Mouse (Mus musculus) embryonic facial prominence, embryonic 14.5 days (tissue): ENCODE results near the gene Smc3. TPM values are rescaled to one million over a fixed set of nuclear protein-coding genes. Genes with fewer than 3 reads are reported as not detected.

ENCODE experiments used
- ATAC-seq: fragments of 200-750 bp; cut with Nextera tagmentation; 2 replicates; pipeline ENCODE4 v1.8.0; 2017; ENCODE audit warnings: low read depth, moderate number of reproducible peaks, moderate TSS enrichment
- DNase-seq: peaks from one replicate; pipeline ENCODE4 v3.0.0-alpha.2; 2015; ENCODE audit warnings: low spot score
- H3K27ac ChIP-seq: fragments of 300-500 bp; sonication (generic); replicated peaks from 2 replicates; pipeline ENCODE4 v1.5.1; 2014; ENCODE audit warnings: low read depth, mild to moderate bottlenecking, low read length, moderate library complexity
- H3K27me3 ChIP-seq: fragments of 300-500 bp; sonication (generic); replicated peaks from 2 replicates; pipeline ENCODE4 v1.6.1; 2014; ENCODE audit warnings: low read length; ENCODE audit not compliant: control insufficient read depth, insufficient read depth
- H3K36me3 ChIP-seq: fragments of 300-500 bp; sonication (generic); 2 replicates; pipeline ENCODE4 v1.6.1; 2014; ENCODE audit warnings: low read length, mixed read lengths; ENCODE audit not compliant: control insufficient read depth, insufficient read depth
- H3K4me1 ChIP-seq: fragments of 300-500 bp; sonication (generic); 2 replicates; pipeline ENCODE4 v1.6.1; 2014; ENCODE audit warnings: antibody characterized with exemption, low read length; ENCODE audit not compliant: control insufficient read depth, insufficient read depth
- H3K4me2 ChIP-seq: fragments of 300-500 bp; sonication (generic); 2 replicates; pipeline ENCODE4 v1.6.1; 2014; ENCODE audit warnings: low read depth, mild to moderate bottlenecking, low read length, moderate library complexity, mixed read lengths
- H3K4me3 ChIP-seq: fragments of 300-500 bp; sonication (generic); 2 replicates; pipeline ENCODE4 v1.5.1; 2014; ENCODE audit warnings: low read depth, mild to moderate bottlenecking, low read length
- H3K9ac ChIP-seq: fragments of 300-500 bp; sonication (generic); 2 replicates; pipeline ENCODE4 v1.6.1; 2014; ENCODE audit warnings: low read depth, mild to moderate bottlenecking, low read length, moderate library complexity, mixed read lengths
- H3K9me3 ChIP-seq: fragments of 300-500 bp; sonication (generic); 2 replicates; pipeline ENCODE4 v1.6.1; 2016; ENCODE audit warnings: low read length; ENCODE audit not compliant: control insufficient read depth
- WGBS: fragments of 180-500 bp; shearing (Covaris S2); extraction: QIAGEN DNeasy Blood & Tissue Kit; methylation state at CpG from one replicate; pipeline ENCODE4 v1.1.7; 2014; 5-methylcytosine and 5-hydroxymethylcytosine counted together
- polyA plus RNA-seq: library from polyadenylated mRNA; unstranded; fragments of >200 nt; fragmentation: Nextera tagmentation; extraction: Ambion mirVana; gene quantifications from 2 replicates; pipeline ENCODE4 v1.2.1, GENCODE M21; 2014

Gene Smc3
- polyA plus RNA-seq, 1 experiment from 2014 or later, result 58.4 TPM

DNA sequence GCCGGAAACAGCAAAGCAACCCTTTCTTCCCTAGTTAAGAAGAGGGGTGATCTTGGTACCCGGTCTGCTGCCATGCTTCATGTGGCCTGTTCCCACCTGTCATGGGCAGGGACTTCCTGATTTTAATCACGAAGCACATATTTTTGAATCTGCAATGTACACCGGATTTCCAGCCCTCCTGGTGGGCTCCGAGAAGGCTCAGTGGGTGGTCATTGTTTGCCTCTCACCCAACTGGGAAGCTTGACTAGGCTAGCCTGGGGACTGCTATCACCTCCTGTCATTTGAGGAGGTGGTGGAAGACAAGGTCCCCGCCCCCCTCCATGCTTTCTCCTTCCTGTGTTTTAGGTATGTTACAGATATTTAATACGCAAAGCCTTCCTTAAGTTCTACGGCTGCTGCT is 82.2 kb downstream of the Smc3 start:
- Histone ChIP-seq H3K4me3 (no peak overlapping the region), H3K9me3 (no peaks in the 10 kb centered on the region), H3K27ac (no peak overlapping the region), H3K9ac (no peak overlapping the region), H3K36me3 (no peaks in the 10 kb centered on the region), H3K4me2 (no peak overlapping the region), H3K4me1 (peaks cover 16% of the 10 kb centered on the region), H3K27me3 (peaks cover 18% of the 10 kb centered on the region)
- WGBS, result 35% methylated on average over 8 of the region's 8 CpGs
- ATAC-seq (no peak), DNase-seq (no peak)

DNA sequence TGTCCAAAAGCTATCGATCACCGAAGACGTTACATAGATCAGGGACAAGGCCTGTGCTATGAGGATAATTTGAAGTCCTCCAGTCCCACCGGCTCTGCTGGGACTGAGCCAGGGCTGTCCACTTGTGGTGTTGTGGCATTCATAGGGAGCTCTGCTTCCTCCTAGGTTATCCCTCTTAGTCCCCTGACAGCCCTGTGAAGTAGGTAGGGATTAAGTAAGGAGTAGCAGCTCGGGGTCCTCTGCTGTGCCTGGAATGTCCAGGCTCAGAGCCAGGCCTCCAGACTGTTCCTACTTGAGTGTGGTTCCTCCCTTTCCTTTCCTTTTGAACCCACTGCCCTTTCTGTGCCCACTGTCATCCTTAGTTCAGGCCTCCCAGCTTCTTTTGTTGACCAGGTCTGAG is 87.4 kb downstream of the Smc3 start:
- DNase-seq (no peak), ATAC-seq (no peak)
- 66% methylated on average over 5 of the region's 5 CpGs for WGBS

DNA sequence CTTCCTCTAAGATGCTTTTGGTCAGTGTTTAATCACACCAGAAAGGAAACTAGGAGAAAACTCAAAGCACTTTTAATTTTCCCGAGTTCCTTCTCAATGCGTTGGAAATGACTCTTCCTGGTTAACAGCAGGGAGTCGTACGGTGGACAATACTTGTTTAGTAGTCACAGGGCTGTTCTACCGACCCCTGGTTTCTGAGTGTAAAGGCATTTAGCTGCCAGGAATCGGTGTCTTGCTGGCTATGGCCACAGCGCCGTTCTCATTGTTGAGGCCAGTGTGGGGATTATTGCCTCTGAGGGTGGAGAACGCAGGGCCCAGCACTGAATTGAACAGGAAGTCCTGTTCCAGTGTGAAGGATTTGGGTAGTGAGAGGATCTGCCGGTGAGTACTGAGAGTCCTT is 90.6 kb downstream of the Smc3 start:
- ATAC-seq (no peak), DNase-seq (no peak)
- Histone ChIP-seq H3K4me3 (no peak overlapping the region), H3K4me2 (no peak overlapping the region), H3K27me3 (no peaks in the 10 kb centered on the region), H3K36me3 (no peaks in the 10 kb centered on the region), H3K9ac (no peak overlapping the region), H3K27ac (no peak overlapping the region), H3K4me1 (no peaks in the 10 kb centered on the region), H3K9me3 (no peaks in the 10 kb centered on the region)
- 72% methylated on average over 10 of the region's 10 CpGs for WGBS

More for the DNA sequence above, 87.4 kb downstream of the Smc3 start:
- H3K36me3 ChIP-seq, result no peaks in the 10 kb centered on the region
- H3K4me1 ChIP-seq, result peaks cover 4% of the 10 kb centered on the region; the same call in 1 of the 2 replicates
- no peaks in the 10 kb centered on the region for H3K9me3 ChIP-seq
- H3K27me3 ChIP-seq, result no peaks in the 10 kb centered on the region
- H3K27ac ChIP-seq, result no peak overlapping the region
- H3K9ac ChIP-seq, result no peak overlapping the region
- no peak overlapping the region for H3K4me2 ChIP-seq
- no peak overlapping the region for H3K4me3 ChIP-seq

GRCm38 (mm10) chr19:53694020-53694419 is 93.8 kb downstream of the Smc3 start:
- no peak for ATAC-seq

More at GRCm38 (mm10) chr19:53694020-53694419, 93.8 kb downstream of the Smc3 start:
- H3K27ac ChIP-seq, result no peak overlapping the region
- 22% methylated on average over 1 of the region's 1 CpGs for WGBS
- peaks cover 20% of the 10 kb centered on the region; the same call in 1 of the 2 replicates for H3K4me1 ChIP-seq
- no peaks in the 10 kb centered on the region for H3K27me3 ChIP-seq
- H3K9ac ChIP-seq, result no peak overlapping the region
- H3K4me3 ChIP-seq, result no peak overlapping the region
- no peaks in the 10 kb centered on the region for H3K9me3 ChIP-seq
- no peak for DNase-seq
- H3K4me2 ChIP-seq, result no peak overlapping the region
- H3K36me3 ChIP-seq, result no peaks in the 10 kb centered on the region

Other genes with a start within 250 kb of the Smc3 start
- 6.4 TPM in 1 of 2 replicates, not detected in the other for gene Gm10197, start 228.6 kb upstream of the Smc3 start, polyA plus RNA-seq
- gene Smndc1, start 209.8 kb upstream of the Smc3 start, polyA plus RNA-seq, result 38.8 and 40.2 TPM in 2 replicates
- 2.2 and 3.3 TPM in 2 replicates for gene Dusp5, start 71.3 kb upstream of the Smc3 start, polyA plus RNA-seq
- 269 and 273 TPM in 2 replicates for gene Nutf2-ps1, start 11.3 kb upstream of the Smc3 start, polyA plus RNA-seq
- gene Rbm20, start 76.9 kb downstream of the Smc3 start, polyA plus RNA-seq, result 5.8 and 5.9 TPM in 2 replicates